Mouse (Mus musculus): ENCODE measurements around the gene Akap8l.

Akap8l gene

GRCm38 (mm10) chr17:32356766-32357760 is 6.7 kb upstream of the Akap8l start:
- no peak for DNase-seq (ENCODE audit: low spot score)

GRCm38 (mm10) chr17:32356281-32356680 is 5.9 kb upstream of the Akap8l start:
- no peak for DNase-seq (ENCODE audit: low spot score)

- no peak for DNase-seq (ENCODE audit: low spot score)
These were observed 4.6 kb upstream of the Akap8l start for GRCm38 (mm10) chr17:32355031-32355430.

- DNase-seq (ENCODE audit: low spot score) = no peak
These were observed 3.8 kb upstream of the Akap8l start for GRCm38 (mm10) chr17:32354211-32354610.

GRCm38 (mm10) chr17:32353696-32354095 is 3.3 kb upstream of the Akap8l start:
- DNase-seq (ENCODE audit: low spot score) = no peak

- no peak for DNase-seq (ENCODE audit: low spot score)
These were observed 1.3 kb upstream of the Akap8l start for GRCm38 (mm10) chr17:32351726-32352125.

- DNase-seq (ENCODE audit: low spot score) = no peak
These were observed 862 bp upstream of the Akap8l start for GRCm38 (mm10) chr17:32351269-32351668.

- no peak for DNase-seq (ENCODE audit: low spot score)
These were observed 491 bp downstream of the Akap8l start for GRCm38 (mm10) chr17:32349851-32350381.

- peak; percentile 75 for DNase-seq (ENCODE audit: low spot score)
These were observed 1.2 kb downstream of the Akap8l start for GRCm38 (mm10) chr17:32349037-32349732.

GRCm38 (mm10) chr17:32348406-32348805 is 2.0 kb downstream of the Akap8l start:
- DNase-seq (ENCODE audit: low spot score) = no peak

GRCm38 (mm10) chr17:32341102-32341501 is 9.3 kb downstream of the Akap8l start:
- no peak for DNase-seq (ENCODE audit: low spot score)

GRCm38 (mm10) chr17:32340110-32340509 is 10.3 kb downstream of the Akap8l start:
- DNase-seq (ENCODE audit: low spot score) = no peak

GRCm38 (mm10) chr17:32335869-32336268 is 14.5 kb downstream of the Akap8l start:
- no peak for DNase-seq (ENCODE audit: low spot score)

- no peak for DNase-seq (ENCODE audit: low spot score)
These were observed 15.5 kb downstream of the Akap8l start for GRCm38 (mm10) chr17:32334921-32335320.

- no peak for DNase-seq (ENCODE audit: low spot score)
These were observed 16.6 kb downstream of the Akap8l start for GRCm38 (mm10) chr17:32333675-32334303.

GRCm38 (mm10) chr17:32327501-32327900 is 22.9 kb downstream of the Akap8l start:
- no peak for DNase-seq (ENCODE audit: low spot score)

GRCm38 (mm10) chr17:32322809-32323208 is 27.6 kb downstream of the Akap8l start:
- DNase-seq (ENCODE audit: low spot score) = no peak

- peak; percentile 22 for DNase-seq (ENCODE audit: low spot score)
These were observed 28.6 kb downstream of the Akap8l start for GRCm38 (mm10) chr17:32321836-32322235.

- DNase-seq (ENCODE audit: low spot score) = no peak
These were observed 29.0 kb downstream of the Akap8l start for GRCm38 (mm10) chr17:32321390-32321734.

- peak; percentile 99 for DNase-seq (ENCODE audit: low spot score)
These were observed 29.6 kb downstream of the Akap8l start, which contains the start of gene Akap8 for GRCm38 (mm10) chr17:32320597-32321389. Gene Akap8, minus strand, starts transcription at chr17:32321238.

GRCm38 (mm10) chr17:32319950-32320349 is 30.5 kb downstream of the Akap8l start:
- DNase-seq (ENCODE audit: low spot score) = no peak

All from embryo, embryonic 10.5 days (tissue).